Mouse (Mus musculus) lung, postnatal 0 days (tissue): Measurements from ENCODE around the gene Hap1. TPM values are rescaled to one million over a fixed set of nuclear protein-coding genes. Genes with fewer than 3 reads are reported as not detected.

ENCODE experiments used
- ATAC-seq: fragments of 200-750 bp; cut with Nextera tagmentation; 2 replicates; pipeline ENCODE4 v1.8.0; 2017; ENCODE audit warnings: moderate library complexity
- DNase-seq: peaks from one replicate; pipeline ENCODE4 v3.0.0-alpha.2; 2016; ENCODE audit warnings: low spot score
- H3K27ac ChIP-seq: fragments of 300-500 bp; sonication (generic); 2 replicates; pipeline ENCODE4 v1.5.1; 2014; ENCODE audit warnings: antibody characterized with exemption, mild to moderate bottlenecking, low read length, mixed read lengths
- H3K27me3 ChIP-seq: fragments of 300-500 bp; sonication (generic); replicated peaks from 2 replicates; pipeline ENCODE4 v1.6.1; 2014; ENCODE audit warnings: low read length, mixed read lengths; ENCODE audit not compliant: insufficient read depth
- H3K36me3 ChIP-seq: fragments of 300-500 bp; sonication (generic); 2 replicates; pipeline ENCODE4 v1.6.1; 2014; ENCODE audit warnings: low read length, mixed read lengths; ENCODE audit not compliant: insufficient read depth
- H3K4me1 ChIP-seq: fragments of 300-500 bp; sonication (generic); 2 replicates; pipeline ENCODE4 v1.6.1; 2014; ENCODE audit warnings: antibody characterized with exemption, low read depth, low read length, mixed read lengths; ENCODE audit not compliant: insufficient read depth
- H3K4me2 ChIP-seq: fragments of 300-500 bp; sonication (generic); replicated peaks from 2 replicates; pipeline ENCODE4 v1.6.1; 2014; ENCODE audit warnings: low read depth, mild to moderate bottlenecking, low read length, moderate library complexity, mixed read lengths
- H3K4me3 ChIP-seq: fragments of 300-500 bp; sonication (generic); 2 replicates; pipeline ENCODE4 v1.5.1; 2014; ENCODE audit warnings: low read depth, low read length
- H3K9ac ChIP-seq: fragments of 300-500 bp; sonication (generic); replicated peaks from 2 replicates; pipeline ENCODE4 v1.6.1; 2014; ENCODE audit warnings: low read depth, mild to moderate bottlenecking
- H3K9me3 ChIP-seq: fragments of 300-500 bp; sonication (generic); 2 replicates; pipeline ENCODE4 v1.6.1; 2016; ENCODE audit warnings: low read length, mixed read lengths
- CTCF ChIP-seq: IDR thresholded peaks from 2 replicates; pipeline ENCODE4 v1.5.1; 2016; ENCODE audit warnings: antibody characterized with exemption, mild to moderate bottlenecking
- EP300 ChIP-seq: IDR thresholded peaks from 2 replicates; pipeline ENCODE4 v1.6.1; 2016; ENCODE audit warnings: antibody characterized with exemption, mild to moderate bottlenecking, control low read depth
- WGBS: fragments of 180-500 bp; shearing (Covaris S2); extraction: QIAGEN DNeasy Blood & Tissue Kit; methylation state at CpG from one replicate; pipeline ENCODE4 v1.1.7; 2014; 5-methylcytosine and 5-hydroxymethylcytosine counted together
- polyA plus RNA-seq: library from polyadenylated mRNA; unstranded; fragments of >200 nt; fragmentation: Nextera tagmentation; extraction: Ambion mirVana; gene quantifications from 2 replicates; pipeline ENCODE4 v1.2.1, GENCODE M21; 2015

Hap1 gene
- polyA plus RNA-seq, 1 experiment from 2014 or later: 6.4 TPM

DNA sequence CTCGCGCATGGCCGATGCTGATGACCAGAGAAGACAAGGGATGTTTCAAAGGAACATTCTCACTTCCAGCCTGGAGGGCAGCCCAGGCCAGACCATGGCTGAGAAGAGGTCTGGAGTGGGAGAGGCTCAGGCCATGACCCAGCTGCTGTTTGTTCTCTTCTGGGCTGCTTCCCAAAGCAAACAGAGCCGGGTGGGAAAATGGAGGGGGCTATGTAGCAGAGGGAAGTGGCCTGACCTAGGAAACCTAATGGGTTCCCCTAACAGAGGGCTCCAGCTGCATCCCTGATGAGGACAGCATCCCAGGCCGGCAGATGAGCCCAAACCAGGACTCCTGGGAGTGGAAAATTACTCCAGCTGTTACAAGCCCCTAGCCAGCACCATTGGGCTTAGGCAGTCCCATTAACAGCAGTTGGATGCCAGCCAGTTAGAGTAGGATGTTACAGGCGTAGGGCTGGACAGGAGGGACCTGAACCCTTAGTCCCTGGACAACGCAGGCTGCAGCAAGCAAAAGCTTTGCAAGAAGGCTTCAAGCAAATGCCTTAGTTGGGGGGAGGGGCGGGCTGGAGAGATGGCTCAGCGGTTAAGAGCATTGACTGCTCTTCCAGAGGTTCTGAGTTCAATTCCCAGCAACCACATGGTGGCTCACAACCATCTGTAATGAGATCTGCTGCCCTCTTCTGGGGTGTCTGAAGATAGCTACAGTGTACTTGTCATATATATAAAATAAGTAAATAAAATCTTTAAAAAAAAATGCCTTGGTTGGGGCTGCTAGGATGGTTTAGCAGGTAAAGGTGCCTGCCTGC is 35.4 kb upstream of the Hap1 start:
- Histone ChIP-seq H3K27ac (peak overlapping the region; percentile 91), H3K4me1 (peaks cover 86% of the 10 kb centered on the region), H3K9me3 (no peaks in the 10 kb centered on the region), H3K4me3 (no peak overlapping the region), H3K27me3 (no peaks in the 10 kb centered on the region), H3K36me3 (no peaks in the 10 kb centered on the region), H3K9ac (no peak overlapping the region), H3K4me2 (peak overlapping the region; percentile 20)
- TF ChIP-seq EP300 (no peak; the same call in none of the 2 replicates), CTCF (peak; percentile 30)
- ATAC-seq: peak; percentile 68
- peak; percentile 95 for DNase-seq
- WGBS: 12% methylated on average over 9 of the region's 9 CpGs

DNA sequence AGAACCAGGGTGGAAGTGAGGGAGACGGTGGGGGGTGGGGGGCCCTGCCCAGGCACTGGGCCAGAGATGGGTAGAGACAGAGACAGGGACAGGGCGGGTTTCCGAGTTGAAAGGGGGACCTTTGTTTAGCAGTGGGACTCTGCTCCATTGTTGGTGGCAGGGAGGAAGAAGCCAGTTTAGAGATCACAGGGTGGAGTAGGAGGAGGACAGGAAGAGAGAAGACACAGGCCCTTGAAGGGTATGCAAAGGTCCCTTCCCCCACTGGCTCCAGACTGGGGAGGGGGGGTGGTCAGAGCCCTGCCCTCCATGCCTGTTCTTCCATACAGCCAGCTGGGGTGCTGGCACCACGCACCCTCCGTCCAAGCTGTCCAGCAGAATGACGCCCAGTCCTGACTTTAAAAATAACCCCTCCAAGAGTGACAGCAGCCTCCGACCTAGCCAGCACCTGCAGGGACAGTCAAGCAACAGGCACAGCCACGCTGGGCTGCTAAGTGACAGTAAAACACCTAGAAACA is 34.1 kb upstream of the Hap1 start:
- no peak overlapping the region for H3K9ac ChIP-seq
- H3K9me3 ChIP-seq: no peaks in the 10 kb centered on the region
- H3K4me1 ChIP-seq: peaks cover 79% of the 10 kb centered on the region
- no peaks in the 10 kb centered on the region for H3K27me3 ChIP-seq
- peak overlapping the region; percentile 91 for H3K27ac ChIP-seq
- H3K36me3 ChIP-seq: peaks cover 11% of the 10 kb centered on the region
- DNase-seq (peak; percentile 81), ATAC-seq (peak; percentile 60)
- TF ChIP-seq CTCF (no peak; the same call in 1 of the 2 replicates), EP300 (peak; percentile 88)
- H3K4me3 ChIP-seq: no peak overlapping the region
- WGBS: 13% methylated on average over 7 of the region's 8 CpGs
- H3K4me2 ChIP-seq: peak overlapping the region; percentile 20

GRCm38 (mm10) chr11:100388588-100388987 is 32.7 kb upstream of the Hap1 start:
- peak overlapping the region; percentile 91 for H3K27ac ChIP-seq
- ATAC-seq: no peak
- TF ChIP-seq CTCF (no peak), EP300 (no peak)
- no peak overlapping the region for H3K4me3 ChIP-seq
- H3K9ac ChIP-seq: no peak overlapping the region
- peaks cover 66% of the 10 kb centered on the region for H3K4me1 ChIP-seq
- peak overlapping the region; percentile 29; the same call in 1 of the 2 replicates for H3K4me2 ChIP-seq
- WGBS: 38% methylated on average over 6 of the region's 6 CpGs
- no peaks in the 10 kb centered on the region for H3K27me3 ChIP-seq
- peaks cover 23% of the 10 kb centered on the region for H3K36me3 ChIP-seq
- no peaks in the 10 kb centered on the region for H3K9me3 ChIP-seq
- no peak for DNase-seq

- peaks cover 58% of the 10 kb centered on the region for H3K4me1 ChIP-seq
- peaks cover 27% of the 10 kb centered on the region for H3K36me3 ChIP-seq
- 12% methylated on average over 14 of the region's 14 CpGs for WGBS
- DNase-seq (peak; percentile 93), ATAC-seq (peak; percentile 58)
- H3K27me3 ChIP-seq: no peaks in the 10 kb centered on the region
- no peak overlapping the region for H3K4me3 ChIP-seq
- peak overlapping the region; percentile 29 for H3K4me2 ChIP-seq
- no peak overlapping the region for H3K9ac ChIP-seq
- TF ChIP-seq EP300 (peak; percentile 76), CTCF (no peak)
- H3K27ac ChIP-seq: peak overlapping the region; percentile 91
- no peaks in the 10 kb centered on the region for H3K9me3 ChIP-seq
Measured at GRCm38 (mm10) chr11:100387589-100388375, 31.9 kb upstream of the Hap1 start.

DNA sequence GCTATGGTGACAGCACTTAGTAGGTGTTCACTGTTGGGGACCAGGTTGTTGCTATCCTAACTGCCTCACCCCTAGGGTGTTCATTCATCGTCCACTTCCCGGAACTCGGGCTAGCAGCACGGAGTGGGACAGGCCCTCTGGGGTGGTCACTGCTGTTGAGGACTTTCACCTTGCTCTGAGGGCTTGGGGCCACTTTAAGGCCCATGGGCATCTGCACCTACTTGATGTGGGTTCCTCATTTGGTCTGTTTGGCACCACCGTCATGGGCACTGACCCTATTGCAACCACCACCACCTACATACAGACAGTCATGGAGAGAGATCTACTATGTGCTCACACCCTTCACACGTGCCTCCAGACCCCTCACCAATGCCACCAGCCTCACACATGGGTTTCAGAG is 31.2 kb upstream of the Hap1 start:
- no peak overlapping the region for H3K4me2 ChIP-seq
- no peaks in the 10 kb centered on the region for H3K27me3 ChIP-seq
- H3K36me3 ChIP-seq: peaks cover 27% of the 10 kb centered on the region
- no peak overlapping the region for H3K4me3 ChIP-seq
- DNase-seq (no peak), ATAC-seq (no peak)
- H3K9ac ChIP-seq: no peak overlapping the region
- H3K4me1 ChIP-seq: peaks cover 51% of the 10 kb centered on the region
- H3K27ac ChIP-seq: peak overlapping the region; percentile 91
- H3K9me3 ChIP-seq: no peaks in the 10 kb centered on the region
- 67% methylated on average over 6 of the region's 6 CpGs for WGBS
- TF ChIP-seq EP300: no peak
- TF ChIP-seq CTCF: no peak

DNA sequence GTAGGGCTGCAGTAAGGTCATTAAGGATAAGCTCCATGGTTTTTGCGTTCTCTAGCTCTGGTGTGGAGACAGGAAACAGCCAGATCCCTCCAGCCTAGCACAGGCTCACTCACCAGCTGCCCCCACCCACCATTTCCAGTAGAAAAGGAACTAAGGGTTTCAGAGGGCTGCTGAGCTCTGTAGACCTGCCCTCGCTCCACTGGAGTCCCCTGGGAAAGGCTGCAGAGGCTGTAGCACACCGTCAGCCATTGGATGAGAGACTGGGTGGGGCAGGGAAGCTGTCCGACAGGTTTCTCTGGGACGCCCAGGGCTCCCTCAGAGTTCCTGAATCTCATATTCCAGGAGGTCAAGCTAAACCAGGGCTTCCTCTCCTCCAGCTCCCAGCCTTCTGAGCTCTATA is 30.7 kb upstream of the Hap1 start:
- 33% methylated on average over 5 of the region's 5 CpGs for WGBS
- peak; percentile 93 for DNase-seq
- Histone ChIP-seq H3K36me3 (peaks cover 31% of the 10 kb centered on the region), H3K9ac (no peak overlapping the region), H3K4me1 (peaks cover 46% of the 10 kb centered on the region), H3K27ac (peak overlapping the region; percentile 91), H3K27me3 (no peaks in the 10 kb centered on the region), H3K4me3 (no peak overlapping the region), H3K4me2 (no peak overlapping the region), H3K9me3 (no peaks in the 10 kb centered on the region)
- ATAC-seq: peak; percentile 61
- no peak for TF ChIP-seq CTCF
- TF ChIP-seq EP300: peak; percentile 79
